Mouse (Mus musculus): Measurements from ENCODE around the gene Mrpl46. TPM values are rescaled to one million over a fixed set of nuclear protein-coding genes. Genes with fewer than 3 reads are reported as not detected.

Mrpl46 gene
- polyA plus RNA-seq, 1 experiment, result 25.0 TPM

GRCm38 (mm10) chr7:78753752-78754457 is 29.4 kb downstream of the Mrpl46 start:
- Histone ChIP-seq H3K27ac (ENCODE audit: control insufficient read depth, insufficient read depth, low read length) (no peak overlapping the region), H3K4me1 (replicated peaks; ENCODE audit: control insufficient read depth, insufficient read depth, low read length) (peaks cover 9% of the 10 kb centered on the region), H3K36me3 (ENCODE audit: control insufficient read depth, insufficient read depth, low read length) (no peaks in the 10 kb centered on the region), H3K4me3 (ENCODE audit: control insufficient read depth, insufficient read depth, low read length) (no peak overlapping the region), H3K27me3 (ENCODE audit: control insufficient read depth, insufficient read depth, low read length) (no peaks in the 10 kb centered on the region)
- 95% methylated on average over 7 of the region's 7 CpGs for WGBS
- DNase-seq, result no peak
- TF ChIP-seq POLR2A (IDR thresholded peaks at IDR 0.05; ENCODE audit: control insufficient read depth, extremely low read depth, insufficient read depth, low read length, poor library complexity) (no peak), CTCF (IDR thresholded peaks at IDR 0.05; ENCODE audit: borderline replicate concordance, control insufficient read depth, extremely low read depth, insufficient read depth, low read length, poor library complexity) (no peak)

- no peaks in the 10 kb centered on the region for H3K27me3 ChIP-seq (ENCODE audit: control insufficient read depth, insufficient read depth, low read length)
- 96% methylated on average over 4 of the region's 4 CpGs for WGBS
Observed at GRCm38 (mm10) chr7:78752961-78753360, 30.4 kb downstream of the Mrpl46 start.

GRCm38 (mm10) chr7:78743731-78744385 is 39.5 kb downstream of the Mrpl46 start:
- no peak overlapping the region for H3K4me3 ChIP-seq (ENCODE audit: control insufficient read depth, insufficient read depth, low read length)
- H3K27ac ChIP-seq (ENCODE audit: control insufficient read depth, insufficient read depth, low read length), result no peak overlapping the region
- TF ChIP-seq CTCF (IDR thresholded peaks at IDR 0.05; ENCODE audit: borderline replicate concordance, control insufficient read depth, extremely low read depth, insufficient read depth, low read length, poor library complexity) (no peak), POLR2A (IDR thresholded peaks at IDR 0.05; ENCODE audit: control insufficient read depth, extremely low read depth, insufficient read depth, low read length, poor library complexity) (no peak)
- no peak for DNase-seq
- H3K27me3 ChIP-seq (ENCODE audit: control insufficient read depth, insufficient read depth, low read length), result no peaks in the 10 kb centered on the region
- WGBS, result 95% methylated on average over 5 of the region's 5 CpGs
- peaks cover 4% of the 10 kb centered on the region; the same call in 1 of the 2 replicates for H3K4me1 ChIP-seq (replicated peaks; ENCODE audit: control insufficient read depth, insufficient read depth, low read length)
- no peaks in the 10 kb centered on the region for H3K36me3 ChIP-seq (ENCODE audit: control insufficient read depth, insufficient read depth, low read length)

More at GRCm38 (mm10) chr7:78752961-78753360, 30.4 kb downstream of the Mrpl46 start:
- TF ChIP-seq CTCF (IDR thresholded peaks at IDR 0.05; ENCODE audit: borderline replicate concordance, control insufficient read depth, extremely low read depth, insufficient read depth, low read length, poor library complexity), result no peak
- no peak for TF ChIP-seq POLR2A (IDR thresholded peaks at IDR 0.05; ENCODE audit: control insufficient read depth, extremely low read depth, insufficient read depth, low read length, poor library complexity)
- no peak for DNase-seq
- no peak overlapping the region for H3K4me3 ChIP-seq (ENCODE audit: control insufficient read depth, insufficient read depth, low read length)
- H3K27ac ChIP-seq (ENCODE audit: control insufficient read depth, insufficient read depth, low read length), result no peak overlapping the region
- H3K4me1 ChIP-seq (replicated peaks; ENCODE audit: control insufficient read depth, insufficient read depth, low read length), result peaks cover 9% of the 10 kb centered on the region
- H3K36me3 ChIP-seq (ENCODE audit: control insufficient read depth, insufficient read depth, low read length), result no peaks in the 10 kb centered on the region

- WGBS, result 96% methylated on average over 8 of the region's 8 CpGs
- Histone ChIP-seq H3K36me3 (ENCODE audit: control insufficient read depth, insufficient read depth, low read length) (peaks cover under 1% of the 10 kb centered on the region), H3K27me3 (ENCODE audit: control insufficient read depth, insufficient read depth, low read length) (no peaks in the 10 kb centered on the region), H3K27ac (ENCODE audit: control insufficient read depth, insufficient read depth, low read length) (no peak overlapping the region), H3K4me3 (ENCODE audit: control insufficient read depth, insufficient read depth, low read length) (no peak overlapping the region), H3K4me1 (replicated peaks; ENCODE audit: control insufficient read depth, insufficient read depth, low read length) (peaks cover 12% of the 10 kb centered on the region)
- TF ChIP-seq CTCF (IDR thresholded peaks at IDR 0.05; ENCODE audit: borderline replicate concordance, control insufficient read depth, extremely low read depth, insufficient read depth, low read length, poor library complexity) (no peak), POLR2A (IDR thresholded peaks at IDR 0.05; ENCODE audit: control insufficient read depth, extremely low read depth, insufficient read depth, low read length, poor library complexity) (no peak)
- no peak for DNase-seq
Observed at GRCm38 (mm10) chr7:78739351-78740000, 43.9 kb downstream of the Mrpl46 start.

GRCm38 (mm10) chr7:78737614-78738210 is 45.6 kb downstream of the Mrpl46 start, which contains the start of gene Ntrk3:
Gene Ntrk3 (minus strand): TSS chr7:78738012.
- Histone ChIP-seq H3K36me3 (ENCODE audit: control insufficient read depth, insufficient read depth, low read length) (peaks cover 17% of the 10 kb centered on the region), H3K4me3 (ENCODE audit: control insufficient read depth, insufficient read depth, low read length) (peak within 1 kb of the TSS; percentile 43), H3K27ac (ENCODE audit: control insufficient read depth, insufficient read depth, low read length) (peak within 1 kb of the TSS; percentile 97), H3K4me1 (replicated peaks; ENCODE audit: control insufficient read depth, insufficient read depth, low read length) (peaks cover 14% of the 10 kb centered on the region), H3K27me3 (ENCODE audit: control insufficient read depth, insufficient read depth, low read length) (no peaks in the 10 kb centered on the region)
- TF ChIP-seq POLR2A (IDR thresholded peaks at IDR 0.05; ENCODE audit: control insufficient read depth, extremely low read depth, insufficient read depth, low read length, poor library complexity) (no peak), CTCF (IDR thresholded peaks at IDR 0.05; ENCODE audit: borderline replicate concordance, control insufficient read depth, extremely low read depth, insufficient read depth, low read length, poor library complexity) (no peak)
- WGBS, result 10% methylated on average over 5 of the region's 5 CpGs
- peak; percentile 40 for DNase-seq

- Histone ChIP-seq H3K27me3 (ENCODE audit: control insufficient read depth, insufficient read depth, low read length) (no peaks in the 10 kb centered on the region), H3K27ac (ENCODE audit: control insufficient read depth, insufficient read depth, low read length) (peak overlapping the region; percentile 97), H3K36me3 (ENCODE audit: control insufficient read depth, insufficient read depth, low read length) (peaks cover 17% of the 10 kb centered on the region), H3K4me1 (replicated peaks; ENCODE audit: control insufficient read depth, insufficient read depth, low read length) (peaks cover 14% of the 10 kb centered on the region), H3K4me3 (ENCODE audit: control insufficient read depth, insufficient read depth, low read length) (peak overlapping the region; percentile 43)
- DNase-seq, result peak; percentile 49
- 74% methylated on average over 6 of the region's 6 CpGs for WGBS
- TF ChIP-seq POLR2A (IDR thresholded peaks at IDR 0.05; ENCODE audit: control insufficient read depth, extremely low read depth, insufficient read depth, low read length, poor library complexity), result no peak
- no peak for TF ChIP-seq CTCF (IDR thresholded peaks at IDR 0.05; ENCODE audit: borderline replicate concordance, control insufficient read depth, extremely low read depth, insufficient read depth, low read length, poor library complexity)
Observed at GRCm38 (mm10) chr7:78737196-78737595, 46.1 kb downstream of the Mrpl46 start.
